Mouse (Mus musculus): ENCODE data around the gene Supt5. TPM values are rescaled to one million over a fixed set of nuclear protein-coding genes. Genes with fewer than 3 reads are reported as not detected.

Supt5 gene
- polyA plus RNA-seq, 1 experiment from 2014 or later: 92.1 TPM

DNA sequence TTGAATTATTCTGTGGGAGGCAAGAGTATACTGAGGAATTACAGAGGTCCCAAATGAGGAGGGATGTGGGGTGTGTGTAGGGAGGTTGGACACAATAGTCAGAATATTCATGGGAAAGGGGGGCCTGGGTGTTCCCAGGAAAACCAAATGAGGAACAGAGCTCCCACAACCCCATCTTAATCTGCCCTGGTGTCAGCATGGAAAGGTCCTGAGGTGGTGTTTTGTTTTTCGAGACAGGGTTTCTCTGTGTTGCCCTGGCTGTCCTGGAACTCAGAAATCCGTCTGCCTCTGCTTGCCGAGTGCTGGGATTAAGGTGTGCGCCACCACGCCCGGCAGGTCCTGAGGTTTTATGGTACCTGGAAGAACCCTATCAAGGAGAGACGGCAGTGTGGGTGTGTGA is 19.9 kb upstream of the Supt5 start:
- no peak overlapping the region for H3K4me3 ChIP-seq
- H3K27ac ChIP-seq (replicated peaks): 0 out of 2 replicates have a peak overlapping the region, but pooled peaks have one; percentile 52
- WGBS: 77% methylated on average over 7 of the region's 7 CpGs
- H3K36me3 ChIP-seq: peaks cover 64% of the 10 kb centered on the region
- ATAC-seq (ENCODE audit: low read depth): no peak
- peaks cover 24% of the 10 kb centered on the region for H3K4me1 ChIP-seq (replicated peaks)
- H3K4me2 ChIP-seq: no peak overlapping the region
- H3K9me3 ChIP-seq: no peaks in the 10 kb centered on the region
- H3K27me3 ChIP-seq: no peaks in the 10 kb centered on the region
- H3K9ac ChIP-seq: peak overlapping the region; percentile 14; the same call in 1 of the 2 replicates

- H3K36me3 ChIP-seq: peaks cover 66% of the 10 kb centered on the region
These were observed 19.4 kb upstream of the Supt5 start for GRCm38 (mm10) chr7:28357984-28358383.

DNA sequence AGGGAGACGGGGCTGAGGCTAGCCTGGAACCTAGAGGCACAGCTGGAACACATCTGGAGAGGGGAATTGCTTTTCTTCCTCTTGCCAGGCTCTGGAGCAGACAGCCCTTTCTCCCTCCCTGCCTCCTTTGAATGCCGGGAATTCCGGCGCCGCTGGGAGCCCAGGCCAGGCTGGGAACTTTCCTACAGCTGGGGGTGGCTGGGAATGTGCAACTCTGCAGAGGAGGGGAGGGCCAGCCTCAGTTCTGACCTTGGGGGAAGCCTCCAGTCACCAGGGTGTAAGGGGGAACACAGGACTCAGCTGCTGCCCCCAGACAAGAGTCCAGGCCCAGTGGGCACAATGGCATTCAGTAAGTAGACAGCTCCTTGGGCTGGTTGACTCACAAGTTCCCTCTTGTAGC is 18.4 kb upstream of the Supt5 start:
- 0 out of 2 replicates have a peak overlapping the region, but pooled peaks have one; percentile 10 for H3K9ac ChIP-seq
- peaks cover 65% of the 10 kb centered on the region for H3K36me3 ChIP-seq
- no peaks in the 10 kb centered on the region for H3K9me3 ChIP-seq
- peak overlapping the region; percentile 34; the same call in 1 of the 2 replicates for H3K27ac ChIP-seq (replicated peaks)
- H3K27me3 ChIP-seq: no peaks in the 10 kb centered on the region
- WGBS: 2% methylated on average over 5 of the region's 5 CpGs
- H3K4me2 ChIP-seq: no peak overlapping the region
- H3K4me1 ChIP-seq (replicated peaks): peaks cover 26% of the 10 kb centered on the region
- ATAC-seq (ENCODE audit: low read depth): peak; percentile 37; the same call in 1 of the 2 replicates
- no peak overlapping the region for H3K4me3 ChIP-seq

More at GRCm38 (mm10) chr7:28357984-28358383, 19.4 kb upstream of the Supt5 start:
- Histone ChIP-seq H3K27ac (replicated peaks) (0 out of 2 replicates have a peak overlapping the region, but pooled peaks have one; percentile 52), H3K9me3 (no peaks in the 10 kb centered on the region), H3K9ac (peak overlapping the region; percentile 14; the same call in 1 of the 2 replicates), H3K4me2 (no peak overlapping the region), H3K4me1 (replicated peaks) (peaks cover 24% of the 10 kb centered on the region), H3K27me3 (no peaks in the 10 kb centered on the region), H3K4me3 (no peak overlapping the region)
- 25% methylated on average over 5 of the region's 5 CpGs for WGBS
- no peak for ATAC-seq (ENCODE audit: low read depth)

GRCm38 (mm10) chr7:28355221-28355620 is 16.7 kb upstream of the Supt5 start:
- Histone ChIP-seq H3K36me3 (peaks cover 52% of the 10 kb centered on the region), H3K4me2 (no peak overlapping the region), H3K4me1 (replicated peaks) (peaks cover 36% of the 10 kb centered on the region), H3K4me3 (no peak overlapping the region), H3K9ac (no peak overlapping the region), H3K27me3 (no peaks in the 10 kb centered on the region), H3K9me3 (no peaks in the 10 kb centered on the region), H3K27ac (replicated peaks) (no peak overlapping the region)
- ATAC-seq (ENCODE audit: low read depth): no peak
- 92% methylated on average over 3 of the region's 3 CpGs for WGBS

- Histone ChIP-seq H3K4me1 (replicated peaks) (peaks cover 41% of the 10 kb centered on the region), H3K27me3 (no peaks in the 10 kb centered on the region), H3K4me3 (no peak overlapping the region), H3K9ac (no peak overlapping the region), H3K4me2 (no peak overlapping the region), H3K36me3 (peaks cover 45% of the 10 kb centered on the region), H3K27ac (replicated peaks) (no peak overlapping the region), H3K9me3 (no peaks in the 10 kb centered on the region)
- no peak for ATAC-seq (ENCODE audit: low read depth)
- WGBS: 91% methylated on average over 3 of the region's 3 CpGs
These were observed 16.1 kb upstream of the Supt5 start for GRCm38 (mm10) chr7:28354596-28354995.

- H3K4me3 ChIP-seq: no peak overlapping the region
- no peak for ATAC-seq (ENCODE audit: low read depth)
These were observed 15.6 kb upstream of the Supt5 start for GRCm38 (mm10) chr7:28354113-28354581.

GRCm38 (mm10) chr7:28353267-28353666 is 14.7 kb upstream of the Supt5 start:
- Histone ChIP-seq H3K27ac (replicated peaks) (no peak overlapping the region), H3K9ac (no peak overlapping the region), H3K4me2 (no peak overlapping the region), H3K9me3 (no peaks in the 10 kb centered on the region), H3K4me3 (no peak overlapping the region), H3K4me1 (replicated peaks) (peaks cover 35% of the 10 kb centered on the region), H3K36me3 (peaks cover 37% of the 10 kb centered on the region), H3K27me3 (no peaks in the 10 kb centered on the region)
- no peak for ATAC-seq (ENCODE audit: low read depth)
- 97% methylated on average over 2 of the region's 2 CpGs for WGBS

More at GRCm38 (mm10) chr7:28354113-28354581, 15.6 kb upstream of the Supt5 start:
- no peaks in the 10 kb centered on the region for H3K27me3 ChIP-seq
- no peak overlapping the region for H3K9ac ChIP-seq
- 85% methylated on average over 3 of the region's 3 CpGs for WGBS
- peaks cover 43% of the 10 kb centered on the region for H3K4me1 ChIP-seq (replicated peaks)
- H3K9me3 ChIP-seq: no peaks in the 10 kb centered on the region
- peaks cover 41% of the 10 kb centered on the region for H3K36me3 ChIP-seq
- H3K4me2 ChIP-seq: no peak overlapping the region
- no peak overlapping the region for H3K27ac ChIP-seq (replicated peaks)

DNA sequence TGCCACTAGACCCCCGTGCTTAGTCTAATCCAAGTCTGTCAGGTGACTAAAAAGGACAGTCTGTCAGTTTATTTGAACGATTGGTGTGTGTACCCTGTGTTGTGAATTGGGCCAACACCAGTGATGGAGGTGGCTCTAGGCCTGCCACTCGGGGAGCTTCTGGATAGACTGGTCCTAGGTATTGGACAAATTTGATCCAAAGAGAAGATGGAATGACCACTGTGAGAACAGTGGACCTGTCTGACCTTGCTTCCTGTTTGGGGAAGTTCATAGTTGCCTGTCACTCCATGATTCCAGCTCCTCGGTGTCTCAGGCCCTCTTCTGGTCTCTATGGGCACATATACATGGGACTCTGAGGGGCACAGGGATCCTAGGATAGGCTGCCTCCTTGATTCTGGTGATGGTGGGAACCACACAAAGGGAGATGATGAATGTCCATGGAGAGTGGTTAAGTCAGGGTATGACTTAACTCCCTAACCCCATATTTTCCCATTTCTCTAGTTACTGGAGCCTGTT is 13.2 kb upstream of the Supt5 start:
- H3K36me3 ChIP-seq: peaks cover 37% of the 10 kb centered on the region
- 46% methylated on average over 4 of the region's 4 CpGs for WGBS
- no peaks in the 10 kb centered on the region for H3K27me3 ChIP-seq
- peaks cover 22% of the 10 kb centered on the region for H3K4me1 ChIP-seq (replicated peaks)
- H3K9me3 ChIP-seq: no peaks in the 10 kb centered on the region
- H3K4me2 ChIP-seq: peak overlapping the region; percentile 93
- peak overlapping the region; percentile 67 for H3K4me3 ChIP-seq
- no peak overlapping the region for H3K27ac ChIP-seq (replicated peaks)
- H3K9ac ChIP-seq: peak overlapping the region; percentile 95
- no peak for ATAC-seq (ENCODE audit: low read depth)

GRCm38 (mm10) chr7:28350155-28350883 is 11.8 kb upstream of the Supt5 start, which contains the start of gene Rps16:
Gene Rps16, plus strand, starts transcription at chr7:28350652.
- under 1% methylated on average over 50 of the region's 50 CpGs for WGBS
- peak; percentile 94 for ATAC-seq (ENCODE audit: low read depth)
- no peaks in the 10 kb centered on the region for H3K27me3 ChIP-seq

GRCm38 (mm10) chr7:28348601-28349000 is 10.1 kb upstream of the Supt5 start:
- Histone ChIP-seq H3K27ac (replicated peaks) (no peak overlapping the region), H3K27me3 (no peaks in the 10 kb centered on the region), H3K9ac (no peak overlapping the region), H3K4me3 (no peak overlapping the region), H3K36me3 (peaks cover 19% of the 10 kb centered on the region), H3K4me2 (no peak overlapping the region), H3K9me3 (no peaks in the 10 kb centered on the region), H3K4me1 (replicated peaks) (peaks cover 20% of the 10 kb centered on the region)
- no peak for ATAC-seq (ENCODE audit: low read depth)
- WGBS: 87% methylated on average over 7 of the region's 7 CpGs

More at GRCm38 (mm10) chr7:28350155-28350883, 11.8 kb upstream of the Supt5 start, which contains the start of gene Rps16:
- H3K36me3 ChIP-seq: peaks cover 36% of the 10 kb centered on the region
- H3K4me1 ChIP-seq (replicated peaks): peaks cover 20% of the 10 kb centered on the region
- H3K9me3 ChIP-seq: no peaks in the 10 kb centered on the region
- peak within 1 kb of the TSS; percentile 93 for H3K4me2 ChIP-seq
- peak within 1 kb of the TSS; percentile 67 for H3K4me3 ChIP-seq
- peak within 1 kb of the TSS; percentile 92 for H3K27ac ChIP-seq (replicated peaks)
- H3K9ac ChIP-seq: peak within 1 kb of the TSS; percentile 95

- ATAC-seq (ENCODE audit: low read depth): no peak
- H3K27ac ChIP-seq (replicated peaks): no peak overlapping the region
- H3K9me3 ChIP-seq: no peaks in the 10 kb centered on the region
- H3K4me2 ChIP-seq: no peak overlapping the region
- no peak overlapping the region for H3K9ac ChIP-seq
- no peaks in the 10 kb centered on the region for H3K27me3 ChIP-seq
- H3K4me1 ChIP-seq (replicated peaks): peaks cover 20% of the 10 kb centered on the region
- 73% methylated on average over 3 of the region's 3 CpGs for WGBS
- no peak overlapping the region for H3K4me3 ChIP-seq
- H3K36me3 ChIP-seq: peaks cover 11% of the 10 kb centered on the region
These were observed 9.2 kb upstream of the Supt5 start for GRCm38 (mm10) chr7:28347746-28348145.

DNA sequence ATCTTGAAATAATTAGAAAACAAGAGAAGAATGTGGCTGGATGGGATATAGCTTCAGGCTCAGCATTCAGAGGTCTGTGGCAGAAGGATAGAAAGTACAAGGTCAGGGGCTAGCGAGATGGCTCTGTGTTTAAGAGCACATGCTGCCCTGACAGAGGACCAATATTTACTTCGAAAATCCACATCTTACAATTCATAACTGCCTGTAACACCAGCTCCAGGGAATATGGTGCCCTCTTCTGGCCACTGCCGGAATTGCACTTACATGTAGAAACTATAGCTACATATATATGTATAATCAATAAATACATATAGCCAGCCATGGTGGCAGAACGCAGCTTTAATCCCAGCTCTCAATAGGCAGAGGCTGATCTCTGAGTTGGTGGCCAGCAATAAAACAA is 6.1 kb upstream of the Supt5 start:
- Histone ChIP-seq H3K27me3 (no peaks in the 10 kb centered on the region), H3K4me1 (replicated peaks) (peaks cover 3% of the 10 kb centered on the region), H3K27ac (replicated peaks) (no peak overlapping the region), H3K9ac (no peak overlapping the region), H3K9me3 (no peaks in the 10 kb centered on the region), H3K4me2 (no peak overlapping the region), H3K36me3 (no peaks in the 10 kb centered on the region), H3K4me3 (no peak overlapping the region)
- ATAC-seq (ENCODE audit: low read depth): no peak
- WGBS: 7% methylated on average over 4 of the region's 4 CpGs
